Mouse (Mus musculus) mature B cell (primary cell): ENCODE results near the gene Mdm4.

Source experiments
- in situ Hi-C: fragments of 300-500 bp; cut with MboI; formaldehyde crosslinking; loops from 2 replicates; pipeline ENCODE4 v1.14.3; 2019

Mdm4 gene

DNA sequence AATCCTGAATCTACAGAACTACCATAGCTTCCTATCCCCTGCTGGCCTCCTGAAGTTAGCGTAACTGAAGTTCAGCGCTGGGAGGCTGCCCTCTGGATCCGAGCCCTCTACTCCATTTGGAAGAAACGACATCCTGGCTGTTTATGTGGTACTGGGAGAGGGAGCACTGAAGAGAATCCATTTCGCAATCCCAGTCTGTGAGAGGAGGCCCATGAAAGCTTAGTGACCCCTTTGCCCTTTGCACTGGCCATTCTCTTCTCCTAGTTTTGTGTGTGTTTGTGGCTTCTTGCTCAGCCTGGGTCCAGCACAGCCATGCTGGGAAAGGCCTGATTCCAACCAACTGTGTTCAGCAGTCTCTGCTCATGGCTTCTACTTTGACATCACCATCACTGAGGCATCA, 73.6 kb downstream of the Mdm4 start:
- in situ Hi-C loops = no loop called here

DNA sequence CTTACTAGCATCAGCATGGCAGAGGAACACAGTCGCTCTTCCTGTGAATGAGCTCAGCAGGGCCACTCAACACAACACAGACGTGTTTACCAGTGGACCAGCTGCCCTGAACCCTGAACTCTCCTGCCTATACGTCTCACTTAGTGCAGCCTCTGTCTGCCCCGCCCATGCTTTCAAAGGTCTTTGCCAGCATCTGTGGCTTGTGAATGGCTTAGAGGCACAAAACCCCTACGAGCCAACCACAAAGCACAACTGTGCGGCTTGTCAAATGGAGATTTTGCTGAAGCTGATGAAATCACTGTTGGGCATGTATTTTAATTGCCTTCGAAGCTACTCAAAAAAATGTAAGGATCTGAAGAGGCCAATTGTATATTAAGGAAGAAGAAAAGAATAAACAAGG, 82.5 kb downstream of the Mdm4 start:
- in situ Hi-C loops = no loop called here

DNA sequence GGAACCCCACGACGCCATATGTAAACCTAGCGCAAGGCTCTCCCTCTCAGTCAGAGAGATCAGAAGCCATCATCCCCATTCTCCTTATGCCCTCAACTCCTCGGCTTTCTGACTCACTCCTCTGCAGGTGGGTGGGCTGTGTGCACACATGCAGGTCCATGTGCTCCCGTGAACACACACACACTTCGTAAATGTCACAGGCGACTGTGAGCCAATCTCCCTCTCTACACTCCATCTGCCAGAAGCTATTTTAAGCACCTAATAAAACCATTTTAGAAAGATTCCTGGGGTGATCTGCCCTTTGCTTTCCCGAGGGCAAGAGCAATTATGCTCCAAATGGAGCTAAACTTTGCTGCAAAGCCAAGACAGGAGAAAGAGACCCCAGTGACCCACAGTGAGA, 84.5 kb downstream of the Mdm4 start:
- in situ Hi-C loops = no loop called here

DNA sequence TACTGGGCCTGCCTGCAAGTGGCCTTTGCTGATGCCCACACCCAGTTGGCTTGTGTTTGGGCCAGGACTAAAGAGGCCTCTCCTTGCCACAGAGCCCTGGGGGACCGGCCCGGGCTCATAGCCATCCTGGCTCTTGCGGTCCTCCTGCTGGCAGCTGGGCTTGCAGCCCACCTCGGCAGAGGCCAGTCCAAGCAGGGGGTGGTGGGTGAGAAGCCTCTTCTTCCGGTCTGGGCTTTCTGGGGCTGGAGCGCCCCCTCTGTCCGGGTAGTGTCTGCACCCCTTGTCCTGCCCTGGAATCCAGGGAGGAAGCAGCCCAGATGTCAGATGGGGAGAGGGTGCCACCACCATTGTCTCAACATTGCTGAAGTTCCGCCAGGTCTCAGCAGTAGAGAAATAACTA, 91.4 kb downstream of the Mdm4 start:
- in situ Hi-C loops = no loop called here

DNA sequence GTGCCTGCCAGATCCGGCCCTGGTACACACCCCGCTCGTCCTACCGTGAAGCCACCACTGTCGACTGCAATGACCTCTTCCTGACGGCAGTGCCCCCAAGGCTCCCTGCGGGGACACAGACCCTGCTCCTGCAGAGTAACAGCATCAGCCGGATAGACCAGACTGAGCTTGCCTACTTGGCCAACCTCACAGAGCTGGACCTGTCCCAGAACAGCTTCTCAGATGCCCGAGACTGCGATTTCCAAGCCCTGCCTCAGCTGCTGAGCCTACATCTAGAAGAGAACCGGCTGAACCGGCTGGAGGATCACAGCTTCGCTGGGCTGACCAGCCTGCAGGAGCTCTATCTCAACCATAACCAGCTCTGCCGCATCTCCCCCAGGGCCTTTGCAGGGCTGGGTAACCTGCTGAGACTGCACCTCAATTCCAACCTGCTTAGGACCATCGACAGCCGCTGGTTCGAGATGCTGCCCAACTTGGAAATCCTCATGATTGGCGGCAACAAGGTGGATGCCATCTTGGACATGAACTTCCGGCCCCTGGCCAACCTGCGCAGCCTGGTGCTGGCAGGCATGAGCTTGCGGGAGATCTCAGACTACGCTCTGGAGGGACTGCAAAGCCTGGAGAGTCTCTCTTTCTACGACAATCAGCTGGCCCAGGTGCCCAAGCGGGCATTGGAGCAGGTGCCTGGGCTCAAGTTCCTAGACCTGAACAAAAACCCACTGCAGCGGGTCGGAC, 92.9 kb downstream of the Mdm4 start:
- in situ Hi-C loops = no loop called here

DNA sequence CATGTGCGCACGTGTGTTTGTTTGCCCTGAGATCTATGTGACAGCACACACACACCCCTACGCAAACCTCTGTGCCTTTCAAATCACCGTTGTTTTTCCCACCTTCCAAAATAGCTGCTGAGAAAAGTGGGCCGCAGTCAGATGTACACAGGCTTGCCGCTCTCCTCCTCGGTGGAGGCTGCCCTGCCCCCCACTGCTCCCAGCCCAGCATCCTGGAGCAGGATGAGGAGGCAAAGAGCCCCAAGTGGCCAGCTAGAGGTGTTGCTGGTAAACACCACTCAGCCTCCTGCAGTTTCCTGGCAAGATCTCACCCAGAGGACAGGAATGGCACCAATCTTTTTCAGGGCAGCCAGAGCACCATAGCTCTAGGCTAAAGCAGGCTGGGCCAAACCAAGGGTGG, 95.5 kb downstream of the Mdm4 start:
- in situ Hi-C loops = no loop called here

DNA sequence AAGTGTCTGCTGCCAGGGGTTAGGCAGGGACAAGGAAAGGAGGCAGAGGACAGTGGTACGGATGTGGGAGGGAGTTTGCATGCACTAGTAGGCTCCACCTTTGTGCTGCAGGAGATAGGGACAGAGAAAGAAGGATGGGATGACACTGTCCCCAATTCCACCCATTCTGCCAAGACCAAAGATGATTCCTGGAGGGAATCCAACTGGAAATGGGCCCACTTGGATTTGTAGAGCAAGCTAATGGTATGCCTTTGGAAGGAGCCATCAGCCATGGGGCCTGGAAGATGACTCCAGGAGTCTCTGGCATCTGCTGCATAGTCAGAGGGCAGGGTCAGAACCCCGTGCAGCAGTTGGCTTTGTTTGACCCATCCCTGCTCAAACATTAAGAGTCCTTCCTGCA, 97.9 kb downstream of the Mdm4 start:
- in situ Hi-C loops = no loop called here

DNA sequence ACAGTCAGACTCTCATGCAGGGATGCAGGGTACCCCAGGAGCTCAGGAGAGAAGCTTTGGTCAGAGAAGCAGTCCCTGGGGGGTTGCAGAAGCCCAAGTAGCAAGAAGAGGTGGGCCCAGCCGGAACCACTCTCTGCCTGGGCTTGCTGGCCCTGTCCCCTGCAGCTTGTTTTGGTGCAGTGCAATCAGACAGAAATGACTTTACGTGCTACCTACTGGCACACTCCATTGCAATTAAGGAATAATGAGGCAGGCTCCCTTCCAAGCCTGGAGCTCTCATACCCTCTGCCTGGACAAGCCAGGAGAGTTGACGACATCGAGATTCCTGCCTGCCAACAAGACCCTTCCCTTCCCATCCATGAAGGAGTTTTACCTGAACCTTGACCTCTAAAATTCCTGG, 100.1 kb downstream of the Mdm4 start:
- in situ Hi-C loops = no loop called here

DNA sequence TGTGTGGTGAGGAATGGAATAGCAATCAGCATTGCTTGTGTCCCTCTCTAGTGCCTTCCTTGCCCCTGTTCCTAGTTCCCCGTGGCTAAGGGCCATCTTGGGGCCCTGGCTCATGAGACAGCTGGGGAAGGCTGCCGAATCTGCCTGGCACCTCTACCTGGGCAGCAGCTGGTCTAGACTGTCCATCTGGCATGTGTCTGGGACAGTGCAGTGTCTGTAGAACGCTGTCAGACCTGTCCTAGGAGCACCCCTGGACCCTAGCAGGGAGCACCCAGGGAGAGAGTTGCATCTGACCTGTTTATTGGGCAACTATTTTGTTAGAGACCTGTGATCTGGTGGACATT, 101.5 kb downstream of the Mdm4 start:
- in situ Hi-C loops = no loop called here

DNA sequence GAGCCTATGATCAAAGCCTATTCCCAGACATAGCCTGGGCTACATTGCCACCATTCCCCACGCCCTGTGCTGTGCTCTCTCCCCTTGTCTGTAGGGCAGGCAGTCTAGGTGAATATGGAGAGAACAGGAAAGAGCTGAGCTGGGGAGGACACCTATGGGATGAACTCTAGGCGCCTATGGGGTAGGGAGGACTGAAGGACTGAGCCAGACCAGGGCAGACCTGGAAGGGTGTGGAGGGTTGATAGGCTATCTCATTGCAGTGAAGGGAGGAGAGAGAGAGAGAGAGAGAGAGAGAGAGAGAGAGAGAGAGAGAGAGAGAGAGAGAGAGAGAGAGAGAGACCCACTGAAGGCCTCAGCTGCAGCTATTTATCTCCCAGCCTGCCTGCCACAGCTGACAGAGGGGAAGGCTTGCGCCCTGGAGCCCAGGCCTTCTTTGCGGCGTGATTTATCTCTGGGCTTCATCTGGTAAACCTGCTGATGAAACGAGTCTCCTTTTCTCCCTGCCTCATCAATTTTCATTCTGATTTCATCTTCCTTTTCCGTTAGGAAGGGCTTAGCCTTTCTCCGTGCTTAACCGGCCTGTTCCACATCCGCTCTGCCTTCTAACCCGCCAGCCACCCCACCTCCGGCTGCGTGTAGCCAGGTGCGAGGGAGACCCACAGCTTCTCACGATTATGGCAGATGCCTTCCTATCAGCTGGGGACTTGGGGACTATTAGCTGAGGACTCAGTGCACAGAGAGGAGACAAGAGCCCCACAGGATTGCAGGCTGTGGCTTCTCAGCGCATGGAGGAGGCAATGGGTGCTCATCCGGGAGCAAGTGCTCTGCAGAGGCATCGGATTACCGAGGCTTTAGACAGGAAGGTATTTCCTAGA, 102.1 kb downstream of the Mdm4 start:
- in situ Hi-C loops = no loop called here

DNA sequence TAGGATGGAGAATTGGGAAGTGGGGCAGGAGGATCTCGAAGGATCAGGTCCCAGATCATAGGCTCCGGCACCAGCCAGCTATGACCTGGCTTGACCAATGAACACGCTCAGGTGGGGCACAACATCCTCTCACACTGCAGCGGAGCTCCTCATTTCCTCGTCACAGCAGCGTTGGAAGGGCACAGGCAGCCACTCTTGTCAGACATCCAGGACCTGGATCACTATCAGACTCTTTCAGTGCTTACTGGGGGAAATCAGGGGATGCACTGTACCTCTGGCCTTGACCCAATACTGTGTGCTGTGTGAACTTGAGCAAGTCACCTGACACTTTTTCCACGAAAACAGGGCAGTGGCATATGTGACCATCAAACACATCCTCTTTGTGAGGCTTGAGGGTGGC, 105.1 kb downstream of the Mdm4 start:
- in situ Hi-C loops = no loop called here

DNA sequence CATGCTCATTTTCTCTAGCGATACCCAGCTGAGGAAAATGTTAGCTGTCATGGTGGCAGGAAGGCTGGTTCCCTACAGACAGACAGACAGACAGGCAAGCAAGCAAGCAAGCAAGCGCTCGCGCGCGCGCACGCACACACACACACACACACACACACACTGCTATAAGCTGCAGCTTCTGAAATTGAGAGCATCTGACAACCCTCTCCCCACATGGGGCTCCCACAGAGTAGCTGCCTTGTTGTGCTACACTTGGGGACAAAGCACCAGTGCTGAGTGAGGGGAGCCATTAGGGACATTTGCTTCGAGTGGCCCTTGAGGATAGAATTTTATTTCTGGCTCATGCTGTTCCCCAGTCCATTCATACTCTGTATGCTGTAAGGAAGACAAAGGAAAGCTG, 108.1 kb downstream of the Mdm4 start:
- in situ Hi-C loops = no loop called here

DNA sequence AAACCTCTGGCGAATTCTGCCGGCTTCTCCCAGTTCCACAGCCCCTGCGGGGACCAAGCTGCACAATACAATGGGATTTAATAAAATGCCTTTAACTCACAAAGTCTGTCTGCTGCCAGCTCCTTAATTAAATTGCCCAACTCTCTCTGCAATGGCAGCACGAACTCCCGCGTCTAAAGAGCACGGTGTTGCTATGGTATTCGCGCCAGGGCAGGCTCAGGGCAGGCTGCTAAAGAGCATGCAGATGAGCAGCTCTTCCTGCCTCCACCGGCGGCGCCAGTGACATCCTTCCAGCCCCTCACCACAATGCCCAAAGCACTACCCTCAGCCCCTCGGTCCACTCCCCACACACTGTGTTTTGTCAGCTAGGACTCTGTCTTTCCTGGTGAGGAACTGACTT, 109.3 kb downstream of the Mdm4 start:
- in situ Hi-C loops = no loop called here

DNA sequence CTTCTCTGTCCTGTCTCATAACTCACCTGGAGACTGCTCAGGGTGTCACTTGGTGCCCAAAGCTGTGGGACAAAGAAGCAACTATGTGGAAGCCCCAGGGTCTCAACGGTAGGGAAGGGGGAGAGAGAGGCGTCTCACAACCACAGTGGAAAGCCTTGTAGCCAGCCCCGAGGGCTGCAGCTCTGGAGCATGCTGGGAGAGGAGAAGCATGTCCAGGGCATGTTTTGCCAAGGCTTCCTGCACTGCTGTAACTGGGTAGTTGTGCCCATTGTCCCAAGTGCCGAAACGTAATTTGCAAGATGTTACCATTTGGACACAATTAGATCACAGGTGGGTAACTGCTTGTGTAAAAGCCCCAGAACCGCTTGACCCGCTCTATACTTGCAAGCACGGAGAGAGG, 111.1 kb downstream of the Mdm4 start:
- in situ Hi-C loops = no loop called here

DNA sequence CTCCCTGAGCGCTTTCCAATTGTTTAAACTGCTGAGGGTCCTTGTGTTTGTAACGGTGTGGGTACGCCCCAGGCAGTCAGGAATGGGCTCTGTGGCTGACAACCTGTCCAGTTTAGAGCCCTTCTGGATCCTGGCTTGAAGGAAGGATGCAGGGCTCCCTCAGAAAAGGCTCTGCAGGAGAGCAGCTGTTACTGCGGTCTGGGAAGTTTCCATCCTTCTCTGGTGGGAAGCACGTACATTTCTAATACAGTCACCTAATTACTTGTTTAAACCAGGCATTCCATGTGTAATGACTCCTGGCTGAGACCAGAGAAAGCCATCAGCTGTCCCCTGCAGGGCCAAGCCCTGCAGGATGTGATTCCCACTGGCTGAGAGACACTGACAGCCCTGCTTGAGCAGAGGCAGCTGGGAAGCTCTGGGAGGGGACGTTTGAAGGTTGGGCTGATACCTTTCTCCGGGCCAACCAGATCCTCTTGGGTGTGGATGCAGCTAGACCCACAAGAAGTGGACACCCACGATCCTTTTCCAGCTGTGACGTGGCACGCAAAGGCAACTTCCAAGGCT, 112.2 kb downstream of the Mdm4 start:
- in situ Hi-C loops = no loop called here

DNA sequence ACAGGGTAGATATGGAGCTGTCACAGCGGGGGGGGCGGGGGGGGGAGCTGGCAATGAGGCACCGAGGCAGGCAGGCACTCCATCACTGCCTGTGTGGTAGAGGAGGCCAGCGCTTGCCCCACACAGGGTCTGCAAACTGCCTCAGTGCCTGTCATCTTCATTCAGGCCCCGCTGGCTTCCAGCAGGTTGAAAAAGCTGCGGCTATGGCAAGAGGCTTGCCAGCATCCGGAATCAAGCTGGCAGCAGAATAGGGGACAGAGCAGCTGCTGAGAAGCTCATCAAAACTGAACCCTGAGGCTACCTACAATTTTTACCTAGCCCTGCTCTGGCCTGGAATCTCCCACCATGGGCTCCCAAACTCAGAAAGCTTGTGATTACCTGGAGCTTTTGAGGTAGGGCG, 112.8 kb downstream of the Mdm4 start:
- in situ Hi-C loops = no loop called here

DNA sequence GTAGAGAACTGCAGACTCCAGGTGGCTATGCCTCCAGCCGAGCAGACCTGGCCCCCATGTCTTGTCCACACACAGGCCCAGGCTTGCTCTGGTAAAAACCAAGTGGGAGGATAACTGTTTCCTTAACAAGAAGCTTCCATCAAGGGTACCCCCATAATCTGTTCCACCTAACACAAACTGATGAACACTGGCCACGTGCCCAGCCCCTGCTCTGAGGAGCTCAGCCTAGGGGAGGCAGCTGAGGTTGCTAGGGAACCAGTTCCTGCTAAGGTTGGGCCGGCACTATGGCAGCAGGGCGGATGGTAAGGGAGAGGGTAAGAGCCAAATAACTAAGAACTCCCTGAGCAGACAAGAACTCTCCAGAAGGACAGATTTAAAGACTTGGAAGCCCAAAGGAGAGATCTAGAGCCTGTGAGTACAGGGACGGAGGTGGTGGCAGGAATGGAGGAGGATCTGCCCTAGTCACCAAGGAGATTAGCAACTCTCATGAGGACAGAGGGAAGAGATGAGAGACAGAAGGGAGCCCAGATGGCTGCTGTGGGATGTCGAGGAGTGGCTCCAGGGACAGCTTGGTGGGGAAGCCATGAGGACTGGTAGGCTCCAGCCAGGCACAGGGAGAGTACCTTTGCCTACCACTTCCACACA, 114.4 kb downstream of the Mdm4 start:
- in situ Hi-C loops = no loop called here

DNA sequence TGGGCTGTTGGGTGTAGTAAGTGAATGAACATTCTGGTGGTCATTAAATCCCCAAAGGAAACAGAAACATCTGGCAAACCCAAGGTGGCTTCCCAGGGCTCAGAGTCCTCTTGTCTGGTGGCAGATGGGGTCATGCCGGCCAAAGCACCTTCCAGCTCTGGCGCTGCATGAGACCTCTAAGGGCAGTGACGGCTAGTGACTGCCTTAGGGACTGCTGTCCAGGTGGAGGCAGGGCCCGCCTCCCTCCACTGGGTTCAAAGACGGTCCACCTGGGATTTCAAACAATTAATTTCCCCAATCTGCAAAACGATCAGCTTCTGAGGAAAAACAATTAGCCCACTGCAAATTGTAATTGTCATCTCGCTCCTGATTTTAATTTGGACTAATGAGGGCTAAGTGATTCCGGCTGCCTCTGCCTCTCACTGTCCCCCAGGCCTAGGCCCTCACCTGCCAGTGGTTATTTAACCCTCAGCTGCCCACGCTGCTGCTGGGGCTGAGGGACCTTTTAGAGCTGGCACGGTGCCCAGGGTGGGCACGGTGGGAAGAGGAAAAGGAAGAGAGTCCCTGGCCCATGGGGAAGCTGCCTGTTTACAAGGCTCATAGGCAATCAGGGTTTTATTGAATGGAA, 119.8 kb downstream of the Mdm4 start:
- in situ Hi-C loops = no loop called here

DNA sequence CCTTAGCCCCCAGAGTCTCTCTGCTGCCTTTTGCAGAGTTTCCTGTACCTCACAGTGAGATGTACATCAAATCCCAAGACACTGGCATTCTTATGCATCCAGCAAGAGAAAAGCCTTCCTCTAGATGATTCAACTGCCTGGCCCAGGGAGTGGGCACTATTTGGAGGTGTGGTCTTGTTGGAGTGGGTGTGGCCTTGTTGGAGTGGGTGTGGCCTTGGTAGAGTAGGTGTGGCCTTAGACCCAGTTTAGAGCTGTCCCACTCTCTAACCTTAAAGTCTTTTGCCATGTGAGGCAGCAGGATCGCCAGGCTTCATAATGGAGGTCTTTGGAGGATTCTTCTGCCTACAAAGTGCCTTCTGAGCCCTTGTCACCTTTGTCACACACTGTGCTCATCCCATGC, 120.4 kb downstream of the Mdm4 start:
- in situ Hi-C loops = no loop called here
